Mouse (Mus musculus) spleen, adult 2 months (tissue): ENCODE measurements around the gene Foxc2.

Source experiments
- CTCF ChIP-seq: fragments of 200-500 bp; IDR thresholded peaks from 2 replicates; pipeline ENCODE4 v1.5.1; 2011; ENCODE audit warnings: mild to moderate bottlenecking, inconsistent platforms; ENCODE audit not compliant: insufficient read depth, insufficient read length, insufficient replicate concordance; ENCODE audit errors: extremely low read depth
- POLR2A ChIP-seq: fragments of 200-500 bp; IDR thresholded peaks from 2 replicates; pipeline ENCODE4 v1.6.1; 2011; ENCODE audit warnings: low read depth, low read length, inconsistent platforms

DNA sequence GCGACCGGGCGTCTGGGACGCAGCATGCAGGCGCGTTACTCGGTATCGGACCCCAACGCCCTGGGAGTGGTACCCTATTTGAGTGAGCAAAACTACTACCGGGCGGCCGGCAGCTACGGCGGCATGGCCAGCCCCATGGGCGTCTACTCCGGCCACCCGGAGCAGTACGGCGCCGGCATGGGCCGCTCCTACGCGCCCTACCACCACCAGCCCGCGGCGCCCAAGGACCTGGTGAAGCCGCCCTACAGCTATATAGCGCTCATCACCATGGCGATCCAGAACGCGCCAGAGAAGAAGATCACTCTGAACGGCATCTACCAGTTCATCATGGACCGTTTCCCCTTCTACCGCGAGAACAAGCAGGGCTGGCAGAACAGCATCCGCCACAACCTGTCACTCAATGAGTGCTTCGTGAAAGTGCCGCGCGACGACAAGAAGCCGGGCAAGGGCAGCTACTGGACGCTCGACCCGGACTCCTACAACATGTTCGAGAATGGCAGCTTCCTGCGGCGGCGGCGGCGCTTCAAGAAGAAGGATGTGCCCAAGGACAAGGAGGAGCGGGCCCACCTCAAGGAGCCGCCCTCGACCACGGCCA is 717 bp downstream of the Foxc2 start:
- TF ChIP-seq POLR2A (no peak), CTCF (no peak)
